Mouse (Mus musculus): Measurements from ENCODE around the gene Igf2bp3. TPM values are rescaled to one million over a fixed set of nuclear protein-coding genes. Genes with fewer than 3 reads are reported as not detected.

Igf2bp3 gene
- total and polyA plus RNA-seq, 3 experiments: 18.4 to 35.6 (median 22.0) TPM

GRCm38 (mm10) chr6:49263081-49263846, 48.5 kb upstream of the Igf2bp3 start:
- DNase-seq (ENCODE audit: extremely low read depth): peak; percentile 49
- Histone ChIP-seq H3K4me3 (replicated peaks in 1 of 3; ENCODE audit: low read depth in 2 of 3, low read length in 2 of 3, poor library complexity in 1 of 3) (peak overlapping the region; percentile 63 to 98 (median 83)), H3K9ac (ENCODE audit: insufficient read depth, low read depth) (peak overlapping the region; percentile 84), H3K4me1 (ENCODE audit: control insufficient read depth in 1 of 2, insufficient read depth in 2 of 2) (peaks cover 0 to 39% of the 10 kb centered on the region in 2 experiments; a peak in 2 of 4 replicates), H3K79me2 (replicated peaks; ENCODE audit: control insufficient read depth, extremely low read depth, insufficient read depth, poor library complexity, severe bottlenecking) (peaks cover 47% of the 10 kb centered on the region), H3K27ac (ENCODE audit: insufficient read depth, low read depth) (peak overlapping the region; percentile 76), H3K4me2 (ENCODE audit: insufficient read depth, low read depth, poor library complexity, severe bottlenecking) (peak overlapping the region; percentile 100; the same call in 1 of the 2 replicates), H3K36me3 (replicated peaks in 1 of 2; ENCODE audit: control insufficient read depth in 1 of 2, insufficient read depth in 1 of 2, low read length in 1 of 2) (peaks cover 0 to 9% of the 10 kb centered on the region in 2 experiments), H3K9me3 (replicated peaks; ENCODE audit: low read length) (no peaks in the 10 kb centered on the region), H3K27me3 (replicated peaks) (no peaks in the 10 kb centered on the region)
- dilution Hi-C loops (cut with MboI; ENCODE audit: extremely low pct_ligation_motif_present, extremely low pct_unique_long_range_greater_than_20kb, low sequenced_read_pairs): no loop called here
- in situ Hi-C loops (cut with MboI; ENCODE audit: low pct_ligation_motif_present, low pct_unique_long_range_greater_than_20kb, low sequenced_read_pairs): no loop called here
- TF ChIP-seq POLR2A (IDR thresholded peaks at IDR 0.05; ENCODE audit: low read depth, low read length): no peak
- no peak for TF ChIP-seq IRF4 (IDR thresholded peaks at IDR 0.05; ENCODE audit: low read depth, low read length)
- TF ChIP-seq HCFC1 (IDR thresholded peaks at IDR 0.05; ENCODE audit: low read depth, low read length): no peak
- TF ChIP-seq UBTF (IDR thresholded peaks at IDR 0.05; ENCODE audit: low read depth, low read length): peak; percentile 76; the same call in 1 of the 2 replicates
- no peak for TF ChIP-seq ZMIZ1 (IDR thresholded peaks at IDR 0.05; ENCODE audit: low read depth, low read length)
- peak; percentile 50; the same call in 1 of the 2 replicates for TF ChIP-seq SIN3A (IDR thresholded peaks at IDR 0.05; ENCODE audit: low read length)
- no peak for TF ChIP-seq MXI1 (IDR thresholded peaks at IDR 0.05; ENCODE audit: low read depth, low read length)
- no peak for TF ChIP-seq CTCF (conservative IDR thresholded peaks at IDR 0.05 in 1 of 2, IDR thresholded peaks at IDR 0.05 in 1 of 2; ENCODE audit: low read depth in 2 of 2, low read length in 2 of 2)
- no peak for TF ChIP-seq RCOR1 (conservative IDR thresholded peaks at IDR 0.05; ENCODE audit: low read depth, low read length)
- TF ChIP-seq MAX (IDR thresholded peaks at IDR 0.05; ENCODE audit: low read length): no peak

- H3K4me3 ChIP-seq (replicated peaks in 1 of 3; ENCODE audit: low read depth in 2 of 3, low read length in 2 of 3, poor library complexity in 1 of 3): peak overlapping the region; percentile 63 to 98 (median 83)
These were observed 47.7 kb upstream of the Igf2bp3 start for GRCm38 (mm10) chr6:49262421-49262820.

More at GRCm38 (mm10) chr6:49262421-49262820, 47.7 kb upstream of the Igf2bp3 start:
- Histone ChIP-seq H3K27ac (ENCODE audit: insufficient read depth, low read depth) (no peak overlapping the region), H3K36me3 (replicated peaks in 1 of 2; ENCODE audit: control insufficient read depth in 1 of 2, insufficient read depth in 1 of 2, low read length in 1 of 2) (peaks cover 0 to 9% of the 10 kb centered on the region in 2 experiments), H3K79me2 (replicated peaks; ENCODE audit: control insufficient read depth, extremely low read depth, insufficient read depth, poor library complexity, severe bottlenecking) (peaks cover 54% of the 10 kb centered on the region), H3K4me2 (ENCODE audit: insufficient read depth, low read depth, poor library complexity, severe bottlenecking) (peak overlapping the region; percentile 100), H3K27me3 (replicated peaks) (no peaks in the 10 kb centered on the region), H3K9ac (ENCODE audit: insufficient read depth, low read depth) (peak overlapping the region; percentile 84), H3K4me1 (ENCODE audit: control insufficient read depth in 1 of 2, insufficient read depth in 2 of 2) (peaks cover 5 to 48% of the 10 kb centered on the region in 2 experiments; a peak in 3 of 4 replicates), H3K9me3 (replicated peaks; ENCODE audit: low read length) (no peaks in the 10 kb centered on the region)
- dilution Hi-C loops (cut with MboI; ENCODE audit: extremely low pct_ligation_motif_present, extremely low pct_unique_long_range_greater_than_20kb, low sequenced_read_pairs) (no loop called here), in situ Hi-C loops (cut with MboI; ENCODE audit: low pct_ligation_motif_present, low pct_unique_long_range_greater_than_20kb, low sequenced_read_pairs) (no loop called here)
- TF ChIP-seq RAD21 (IDR thresholded peaks at IDR 0.05; ENCODE audit: low read depth, low read length) (no peak), GABPA (IDR thresholded peaks at IDR 0.05; ENCODE audit: insufficient replicate concordance, low read depth, low read length) (no peak), EP300 (IDR thresholded peaks at IDR 0.05; ENCODE audit: low read length) (no peak), CTCF (conservative IDR thresholded peaks at IDR 0.05 in 1 of 2, IDR thresholded peaks at IDR 0.05 in 1 of 2; ENCODE audit: low read depth in 2 of 2, low read length in 2 of 2) (no peak), SMC3 (IDR thresholded peaks at IDR 0.05; ENCODE audit: low read depth, low read length) (no peak), ZMIZ1 (IDR thresholded peaks at IDR 0.05; ENCODE audit: low read depth, low read length) (no peak), CHD2 (IDR thresholded peaks at IDR 0.05; ENCODE audit: low read length) (no peak), NELFE (IDR thresholded peaks at IDR 0.05; ENCODE audit: low read depth, low read length) (no peak), ELF1 (IDR thresholded peaks at IDR 0.05; ENCODE audit: low read depth, low read length) (no peak), MYC (IDR thresholded peaks at IDR 0.05; ENCODE audit: low read depth, low read length) (no peak), MEF2A (IDR thresholded peaks at IDR 0.05; ENCODE audit: borderline replicate concordance, low read depth, low read length) (no peak), ETS1 (conservative IDR thresholded peaks at IDR 0.05; ENCODE audit: low read depth, low read length) (no peak), ZNF384 (IDR thresholded peaks at IDR 0.05; ENCODE audit: low read depth, low read length) (no peak), ZKSCAN1 (IDR thresholded peaks at IDR 0.05; ENCODE audit: borderline replicate concordance, low read depth, low read length) (no peak), MXI1 (IDR thresholded peaks at IDR 0.05; ENCODE audit: low read depth, low read length) (no peak), KAT2A (IDR thresholded peaks at IDR 0.05; ENCODE audit: insufficient replicate concordance, low read length) (no peak), UBTF (IDR thresholded peaks at IDR 0.05; ENCODE audit: low read depth, low read length) (no peak)
- no peak for DNase-seq (ENCODE audit: extremely low read depth)
